Comparison of ENCODE assay signal across 13 mouse cellular contexts in the genomic region with DNA sequence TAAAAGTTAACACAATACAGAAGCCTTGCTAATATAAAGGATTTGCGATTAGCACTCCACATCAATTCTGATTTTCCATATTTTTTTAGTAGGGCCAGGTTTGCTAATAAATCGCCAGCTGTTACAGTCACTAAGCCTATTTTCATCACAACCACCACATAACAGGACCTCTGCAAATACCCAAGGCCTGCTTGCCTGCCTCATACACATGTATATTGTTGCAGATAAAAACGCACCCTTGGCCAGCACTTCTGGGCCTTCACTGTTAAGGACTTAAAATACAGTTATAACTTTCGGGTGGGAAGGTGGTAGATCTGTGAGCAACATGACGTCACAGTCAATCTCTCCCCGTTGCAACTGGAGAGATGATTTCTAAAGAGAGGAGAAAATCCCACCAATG.
"Had no signal": no experiment of that assay in that cellular context is flagged by ENCODE, and none has a peak within 500 bp of the region (broad histone marks: within the 10 kb centered on the region; RNA-seq: fewer than 3 reads in every experiment).

No protein-coding gene starts in this region.

- H3K27me3 ChIP-seq: midbrain, embryonic 13.5 days; stomach, embryonic 15.5 days had no signal

- ATAC-seq: lung, postnatal 0 days had no signal

- H3K36me3 ChIP-seq: midbrain, embryonic 13.5 days; stomach, embryonic 15.5 days had no signal

- H3K4me1 ChIP-seq: stomach, embryonic 15.5 days had no signal

- H3K4me3 ChIP-seq: left cerebral cortex, adult 2 months; midbrain, embryonic 13.5 days; stomach, embryonic 15.5 days had no signal

- H3K4me2 ChIP-seq: midbrain, embryonic 13.5 days; stomach, embryonic 15.5 days had no signal

- H3K9me3 ChIP-seq: midbrain, embryonic 13.5 days; stomach, embryonic 15.5 days had no signal

- DNase-seq: kidney, adult 11 months; kidney, adult 9 months; kidney, postnatal 10 days; lung, adult 2 months; lung, postnatal 36 days; right cerebral cortex, postnatal 14 days; thymus, adult 2 months; thymus, postnatal 25 days had no signal

- H3K27ac ChIP-seq: left cerebral cortex, adult 2 months; liver, embryonic 14.5 days; midbrain, embryonic 13.5 days; stomach, embryonic 15.5 days had no signal

- H3K9ac ChIP-seq: liver, embryonic 14.5 days; midbrain, embryonic 13.5 days; stomach, embryonic 15.5 days had no signal
